Mouse (Mus musculus) limb, embryonic 11.5 days (tissue): ENCODE results near the gene Ppbp. TPM values are rescaled to one million over a fixed set of nuclear protein-coding genes. Genes with fewer than 3 reads are reported as not detected.
"Not testable (repeated sequence)": the region's sequence is repeated elsewhere in the genome, so short reads cannot be mapped to it uniquely, and the experiment has no call there.

Source experiments
- ATAC-seq: fragments of 200-750 bp; cut with Nextera tagmentation; 2 replicates; pipeline ENCODE4 v1.8.0; 2017; ENCODE audit warnings: low read depth; ENCODE audit not compliant: insufficient number of reproducible peaks, low FRiP score, low TSS enrichment
- DNase-seq: peaks from one replicate; pipeline ENCODE4 v3.0.0-alpha.2; 2015; ENCODE audit warnings: low spot score
- H3K27ac ChIP-seq: fragments of 300-500 bp; sonication (generic); replicated peaks from 2 replicates; pipeline ENCODE4 v1.5.1; 2014; ENCODE audit warnings: low read depth, mild to moderate bottlenecking, low read length
- H3K27me3 ChIP-seq: fragments of 300-500 bp; sonication (generic); 2 replicates; pipeline ENCODE4 v1.6.1; 2014; ENCODE audit warnings: mild to moderate bottlenecking, low read length, mixed read lengths; ENCODE audit not compliant: control insufficient read depth, insufficient read depth
- H3K36me3 ChIP-seq: fragments of 300-500 bp; sonication (generic); 2 replicates; pipeline ENCODE4 v1.6.1; 2014; ENCODE audit warnings: mild to moderate bottlenecking, low read length, moderate library complexity, mixed read lengths; ENCODE audit not compliant: control insufficient read depth, insufficient read depth
- H3K4me1 ChIP-seq: fragments of 300-500 bp; sonication (generic); 2 replicates; pipeline ENCODE4 v1.6.1; 2014; ENCODE audit warnings: low read length, mixed read lengths; ENCODE audit not compliant: control insufficient read depth, insufficient read depth
- H3K4me2 ChIP-seq: fragments of 300-500 bp; sonication (generic); 2 replicates; pipeline ENCODE4 v1.6.1; 2014; ENCODE audit warnings: low read depth, mild to moderate bottlenecking, moderate library complexity; ENCODE audit not compliant: severe bottlenecking
- H3K4me3 ChIP-seq: fragments of 300-500 bp; sonication (generic); 2 replicates; pipeline ENCODE4 v1.5.1; 2014; ENCODE audit warnings: low read depth, low read length
- H3K9ac ChIP-seq: fragments of 300-500 bp; sonication (generic); 2 replicates; pipeline ENCODE4 v1.6.1; 2014; ENCODE audit warnings: mild to moderate bottlenecking, low read length
- H3K9me3 ChIP-seq: fragments of 300-500 bp; sonication (generic); 2 replicates; pipeline ENCODE4 v1.6.1; 2016; ENCODE audit warnings: low read length; ENCODE audit not compliant: control insufficient read depth
- WGBS: fragments of 180-500 bp; shearing (Covaris S2); extraction: QIAGEN DNeasy Blood & Tissue Kit; methylation state at CpG from one replicate; pipeline ENCODE4 v1.1.7; 2014; 5-methylcytosine and 5-hydroxymethylcytosine counted together
- microRNA-seq: library from miRNA; unstranded; fragments of <30 nt; microRNA quantifications from one replicate; pipeline ENCODE4, GENCODE M21; 2016
- polyA plus RNA-seq: library from polyadenylated mRNA; unstranded; fragments of >200 nt; fragmentation: Nextera tagmentation; extraction: Ambion mirVana; gene quantifications from 2 replicates; pipeline ENCODE4 v1.2.1, GENCODE M21; 2014

Ppbp gene
- polyA plus RNA-seq, 1 experiment from 2014 or later, result 17.2 TPM

GRCm38 (mm10) chr5:90795392-90795791 is 27.1 kb downstream of the Ppbp start:
- not testable (repeated sequence) for H3K4me2 ChIP-seq, H3K4me1 ChIP-seq, H3K36me3 ChIP-seq, H3K9ac ChIP-seq, DNase-seq, H3K9me3 ChIP-seq, ATAC-seq, H3K4me3 ChIP-seq, H3K27ac ChIP-seq, H3K27me3 ChIP-seq
- 84% methylated on average over 2 of the region's 2 CpGs for WGBS

- no peak for DNase-seq
- no peaks in the 10 kb centered on the region for H3K27me3 ChIP-seq
- no peak overlapping the region for H3K9ac ChIP-seq
- H3K27ac ChIP-seq, result no peak overlapping the region
- no peaks in the 10 kb centered on the region for H3K9me3 ChIP-seq
- no peak overlapping the region for H3K4me3 ChIP-seq
- no peak for ATAC-seq
- H3K4me1 ChIP-seq, result no peaks in the 10 kb centered on the region
- no peak overlapping the region for H3K4me2 ChIP-seq
- H3K36me3 ChIP-seq, result no peaks in the 10 kb centered on the region
Observed at GRCm38 (mm10) chr5:90804574-90804973, 36.3 kb downstream of the Ppbp start.

GRCm38 (mm10) chr5:90806050-90806449 is 37.7 kb downstream of the Ppbp start:
- H3K4me2 ChIP-seq, result no peak overlapping the region
- DNase-seq (no peak), ATAC-seq (no peak)
- no peaks in the 10 kb centered on the region for H3K9me3 ChIP-seq
- no peak overlapping the region for H3K9ac ChIP-seq
- no peak overlapping the region for H3K27ac ChIP-seq
- no peaks in the 10 kb centered on the region for H3K36me3 ChIP-seq
- H3K27me3 ChIP-seq, result no peaks in the 10 kb centered on the region
- H3K4me3 ChIP-seq, result no peak overlapping the region
- H3K4me1 ChIP-seq, result no peaks in the 10 kb centered on the region

- no peak overlapping the region for H3K9ac ChIP-seq
Observed at GRCm38 (mm10) chr5:90807176-90807950, 39.0 kb downstream of the Ppbp start.

More at GRCm38 (mm10) chr5:90807176-90807950, 39.0 kb downstream of the Ppbp start:
- no peak for ATAC-seq
- Histone ChIP-seq H3K4me2 (no peak overlapping the region), H3K4me3 (no peak overlapping the region), H3K9me3 (no peaks in the 10 kb centered on the region), H3K27me3 (no peaks in the 10 kb centered on the region), H3K4me1 (no peaks in the 10 kb centered on the region), H3K27ac (no peak overlapping the region), H3K36me3 (no peaks in the 10 kb centered on the region)
- 84% methylated on average over 3 of the region's 3 CpGs for WGBS
- DNase-seq, result no peak

Small RNAs within 50 kb of the gene (microRNA-seq; reads per million reads assigned to microRNA genes)
- gene Gm24322, result not detected

Other genes starting within 250 kb of the Ppbp start
- gene Afm, start 249.6 kb upstream of the Ppbp start, polyA plus RNA-seq, result not detected in 2 replicates
- not detected in 2 replicates for gene 5830473C10Rik, start 207.4 kb upstream of the Ppbp start, polyA plus RNA-seq
- gene Rassf6, start 127.9 kb upstream of the Ppbp start, polyA plus RNA-seq, result 0.73 and 1.1 TPM in 2 replicates
- 0.19 TPM in 1 of 2 replicates, not detected in the other for gene Cxcl5, start 9.2 kb upstream of the Ppbp start, polyA plus RNA-seq
- 59.8 and 66.0 TPM in 2 replicates for gene Pf4, start 3.9 kb downstream of the Ppbp start, polyA plus RNA-seq
- 0.29 TPM in 1 of 2 replicates, not detected in the other for gene Cxcl3, start 17.6 kb downstream of the Ppbp start, polyA plus RNA-seq
- gene Cxcl15, start 26.0 kb downstream of the Ppbp start, polyA plus RNA-seq, result 0.09 TPM in 1 of 2 replicates, not detected in the other
- 0.32 and 0.41 TPM in 2 replicates for gene Cxcl1, start 122.7 kb downstream of the Ppbp start, polyA plus RNA-seq
- gene Cxcl2, start 135.4 kb downstream of the Ppbp start, polyA plus RNA-seq, result not detected in 2 replicates
- 67.5 and 70.0 TPM in 2 replicates for gene Mthfd2l, start 162.6 kb downstream of the Ppbp start, polyA plus RNA-seq